Mouse (Mus musculus) kidney, postnatal 25 days (tissue): ENCODE data around the gene Foxf1.

Source experiments
- DNase-seq, 2 experiments: peaks; one replicate each; pipeline ENCODE4 v3.0.0; 2021; ENCODE audit warnings: mixed read lengths in 2 of 2

Foxf1 gene

DNA sequence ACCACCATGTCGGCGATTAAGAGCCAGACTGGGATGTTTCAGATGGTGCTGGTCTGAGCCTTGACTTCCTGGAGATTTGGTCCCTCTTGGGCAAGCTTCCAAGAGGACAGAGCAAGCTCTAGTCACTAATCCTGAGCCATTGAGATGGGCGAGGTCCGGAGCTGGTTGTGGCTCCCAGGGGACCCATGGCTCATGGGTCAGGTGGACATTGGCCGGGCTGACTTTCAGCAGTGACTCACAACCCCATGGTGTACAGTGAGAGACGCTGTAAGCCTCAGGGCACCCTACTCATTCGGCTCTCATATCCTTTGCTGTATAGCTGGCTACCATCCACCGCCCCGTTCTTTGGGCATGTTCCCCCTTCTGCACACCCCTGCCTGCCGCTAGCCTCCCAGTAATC is 49.9 kb downstream of the Foxf1 start:
- no peak for DNase-seq

DNA sequence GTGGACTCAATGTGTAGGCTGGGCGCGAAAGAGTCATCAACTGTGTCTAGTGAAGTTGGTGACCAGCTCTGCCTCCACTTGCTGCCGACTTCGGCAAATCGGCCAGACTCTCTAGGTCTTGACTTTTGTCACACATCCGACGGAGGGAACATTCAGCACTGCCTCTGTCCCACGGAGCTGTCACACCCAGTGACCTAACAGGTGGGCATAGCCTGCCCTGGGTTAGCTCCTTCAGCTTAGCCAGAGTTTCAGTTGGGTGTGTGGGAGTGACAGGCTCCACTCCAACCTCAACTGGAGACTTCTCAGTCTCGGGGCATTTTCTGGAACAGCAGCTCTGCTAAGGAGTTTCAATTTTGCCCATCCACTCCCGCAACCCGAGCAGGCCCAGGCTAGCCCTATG is 50.3 kb downstream of the Foxf1 start:
- DNase-seq: no peak

DNA sequence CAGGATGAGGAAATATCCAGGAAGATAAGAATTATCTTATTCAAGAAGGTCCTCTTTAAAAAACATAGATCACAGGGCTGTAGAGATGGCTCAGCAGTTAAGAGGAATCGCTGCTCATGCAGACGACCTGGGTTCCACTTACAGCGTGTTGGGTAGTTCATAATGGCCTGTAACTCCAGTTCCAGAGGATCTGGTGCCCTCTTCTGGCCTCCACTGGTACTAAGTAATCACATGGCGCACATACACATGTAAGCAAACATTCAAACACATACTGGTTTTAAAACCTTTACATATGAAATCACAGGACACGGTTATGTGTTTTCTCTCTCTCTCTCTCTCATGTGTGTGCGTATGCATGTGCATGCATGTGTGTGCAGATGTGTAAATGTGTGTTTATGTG is 52.7 kb downstream of the Foxf1 start:
- DNase-seq: no peak
